Mouse (Mus musculus) MEL (cell line): ENCODE data around the gene Il22ra1.
A peak's percentile ranks its signal among the peaks of the same experiment; 100 is the strongest.

ENCODE experiments used
- CTCF ChIP-seq, 3 experiments: IDR thresholded peaks in 2 of 3; conservative IDR thresholded peaks in 1 of 3; 2 replicates each; pipeline ENCODE4 v1.5.1; 2011 to 2012; ENCODE audit warnings: low read length in 3 of 3, low read depth in 2 of 3, mild to moderate bottlenecking in 2 of 3, improper control_type of control experiment in 1 of 3, inconsistent platforms in 1 of 3, mixed read lengths in 1 of 3, moderate library complexity in 1 of 3; ENCODE audit not compliant: control insufficient read depth in 1 of 3, insufficient read depth in 1 of 3, poor library complexity in 1 of 3, severe bottlenecking in 1 of 3
- E2F4 ChIP-seq: IDR thresholded peaks from 2 replicates; pipeline ENCODE4 v1.6.1; 2011; ENCODE audit warnings: low read depth, low read length, improper control_type of control experiment, borderline replicate concordance
- EP300 ChIP-seq, 2 experiments: IDR thresholded peaks; 2 replicates each; pipeline ENCODE4 v1.6.1; 2011; ENCODE audit warnings: improper control_type of control experiment in 2 of 2, low read length in 2 of 2, low read depth in 1 of 2, mild to moderate bottlenecking in 1 of 2
- GATA1 ChIP-seq: IDR thresholded peaks from 2 replicates; pipeline ENCODE4 v1.6.1; 2011; ENCODE audit warnings: low read depth, low read length, improper control_type of control experiment
- HCFC1 ChIP-seq: IDR thresholded peaks from 2 replicates; pipeline ENCODE4 v1.6.1; 2012; ENCODE audit warnings: low read depth, mild to moderate bottlenecking, inconsistent platforms, low read length, improper control_type of control experiment, moderate library complexity
- MAFK ChIP-seq: IDR thresholded peaks from 2 replicates; pipeline ENCODE4 v1.6.1; 2011; ENCODE audit warnings: low read depth, mild to moderate bottlenecking, low read length, improper control_type of control experiment, borderline replicate concordance
- MAZ ChIP-seq: IDR thresholded peaks from 2 replicates; pipeline ENCODE4 v1.6.1; 2012; ENCODE audit warnings: low read depth, mild to moderate bottlenecking, inconsistent platforms, low read length, improper control_type of control experiment
- POLR2A ChIP-seq, 2 experiments: IDR thresholded peaks; 2 replicates each; pipeline ENCODE4 v1.6.1; 2011 to 2012; ENCODE audit warnings: low read length in 2 of 2, mild to moderate bottlenecking in 2 of 2, control low read depth in 1 of 2, improper control_type of control experiment in 1 of 2, low read depth in 1 of 2, moderate library complexity in 1 of 2; ENCODE audit not compliant: control insufficient read depth in 1 of 2, insufficient read depth in 1 of 2, poor library complexity in 1 of 2
- SIN3A ChIP-seq: IDR thresholded peaks from 2 replicates; pipeline ENCODE4 v1.6.1; 2012; ENCODE audit warnings: low read length, improper control_type of control experiment, inconsistent platforms
- TAL1 ChIP-seq: IDR thresholded peaks from 2 replicates; pipeline ENCODE4 v1.6.1; 2012; ENCODE audit warnings: mild to moderate bottlenecking, inconsistent platforms, low read length, moderate library complexity, mixed read lengths
- TBP ChIP-seq: IDR thresholded peaks from 2 replicates; pipeline ENCODE4 v1.8.0; 2011; ENCODE audit warnings: low read depth, low read length, improper control_type of control experiment

GRCm38 (mm10) chr4:135750896-135751295 lies 22.9 kb downstream of the Il22ra1 start:
- TF ChIP-seq CTCF (IDR thresholded peaks at IDR 0.05 in 2 of 3, conservative IDR thresholded peaks at IDR 0.05 in 1 of 3; ENCODE audit: control insufficient read depth in 1 of 3, insufficient read depth in 1 of 3, low read depth in 2 of 3, low read length in 3 of 3, poor library complexity in 1 of 3, severe bottlenecking in 1 of 3) (peak; percentile 37 to 56 (median 52)), HCFC1 (no peak), EP300 (IDR thresholded peaks at IDR 0.05; ENCODE audit: low read depth in 1 of 2, low read length in 2 of 2) (no peak), MAZ (no peak), TAL1 (no peak), E2F4 (no peak), POLR2A (IDR thresholded peaks at IDR 0.05; ENCODE audit: control insufficient read depth in 1 of 2, insufficient read depth in 1 of 2, low read depth in 1 of 2, low read length in 2 of 2, poor library complexity in 1 of 2) (no peak), TBP (no peak), GATA1 (no peak), MAFK (no peak), SIN3A (no peak)
